Mouse (Mus musculus) gastrocnemius, postnatal 25 days (tissue): Measurements from ENCODE around the gene Dact1. TPM values are rescaled to one million over a fixed set of nuclear protein-coding genes. Genes with fewer than 3 reads are reported as not detected.
A peak's percentile ranks its signal among the peaks of the same experiment; 100 is the strongest.

ENCODE experiments used
- DNase-seq: peaks from one replicate; pipeline ENCODE4 v3.0.0; 2022
- total RNA-seq, 2 experiments: library from RNA; stranded (reverse); gene quantifications; 1 replicate in 1 of 2; 2 replicates in 1 of 2; pipeline ENCODE4 v1.2.3; 2021

Gene Dact1
- total RNA-seq, 2 experiments from 2014 or later = 5.9 to 6.5 TPM

GRCm38 (mm10) chr12:71337896-71338463 lies 28.3 kb downstream of the Dact1 start:
- no peak for DNase-seq

GRCm38 (mm10) chr12:71339142-71339848 lies 29.6 kb downstream of the Dact1 start:
- no peak for DNase-seq

GRCm38 (mm10) chr12:71342397-71342796 lies 32.7 kb downstream of the Dact1 start:
- no peak for DNase-seq

- DNase-seq = no peak
These were observed 35.8 kb downstream of the Dact1 start for GRCm38 (mm10) chr12:71345471-71345870.

GRCm38 (mm10) chr12:71346071-71346470 lies 36.4 kb downstream of the Dact1 start:
- no peak for DNase-seq

- no peak for DNase-seq
These were observed 38.8 kb downstream of the Dact1 start for GRCm38 (mm10) chr12:71348401-71348896.

GRCm38 (mm10) chr12:71350077-71350476 lies 40.4 kb downstream of the Dact1 start:
- DNase-seq = no peak

GRCm38 (mm10) chr12:71354656-71355055 lies 45.0 kb downstream of the Dact1 start:
- no peak for DNase-seq

GRCm38 (mm10) chr12:71355092-71355491 lies 45.4 kb downstream of the Dact1 start:
- DNase-seq = no peak

- no peak for DNase-seq
These were observed 51.9 kb downstream of the Dact1 start for GRCm38 (mm10) chr12:71361616-71362015.

- DNase-seq = no peak
These were observed 52.7 kb downstream of the Dact1 start for GRCm38 (mm10) chr12:71362425-71362824.

GRCm38 (mm10) chr12:71364106-71364505 lies 54.4 kb downstream of the Dact1 start:
- DNase-seq = no peak

GRCm38 (mm10) chr12:71364531-71364930 lies 54.8 kb downstream of the Dact1 start:
- DNase-seq = no peak

GRCm38 (mm10) chr12:71365208-71365607 lies 55.5 kb downstream of the Dact1 start:
- no peak for DNase-seq

GRCm38 (mm10) chr12:71366175-71366574 lies 56.5 kb downstream of the Dact1 start:
- peak; percentile 74 for DNase-seq

- no peak for DNase-seq
These were observed 58.9 kb downstream of the Dact1 start for GRCm38 (mm10) chr12:71368631-71369030.

Other genes with a start within 250 kb of the Dact1 start
- not detected for gene Tomm20l, start 198.5 kb upstream of the Dact1 start, total RNA-seq
- gene Timm9, start 173.2 kb upstream of the Dact1 start, total RNA-seq = 10 to 100 TPM; 25.5 to 32.6 TPM
- gene 2700049A03Rik, start 173.0 kb upstream of the Dact1 start, total RNA-seq = 1 to 10 TPM; 2.8 to 3.6 TPM